Mouse (Mus musculus) intestine, embryonic 14.5 days (tissue): ENCODE measurements around the gene Cyp4f18. TPM values are rescaled to one million over a fixed set of nuclear protein-coding genes. Genes with fewer than 3 reads are reported as not detected.

Source experiments
- polyA plus RNA-seq: library from polyadenylated mRNA; unstranded; fragments of >200 nt; fragmentation: Nextera tagmentation; extraction: Ambion mirVana; gene quantifications from 2 replicates; pipeline ENCODE4 v1.2.1, GENCODE M21; 2014

Gene Cyp4f18
- polyA plus RNA-seq, 1 experiment from 2014 or later, result 1.0 TPM

Other genes starting within 250 kb of the Cyp4f18 start
- 5.8 and 6.9 TPM in 2 replicates for gene Zfp709, start 127.6 kb downstream of the Cyp4f18 start, polyA plus RNA-seq
- gene Zfp882, start 101.0 kb downstream of the Cyp4f18 start, polyA plus RNA-seq, result 4.1 and 6.4 TPM in 2 replicates
- 23.1 and 25.2 TPM in 2 replicates for gene Zfp617, start 101.0 kb downstream of the Cyp4f18 start, polyA plus RNA-seq
- 24.5 and 28.3 TPM in 2 replicates for gene Zfp961, start 58.6 kb downstream of the Cyp4f18 start, polyA plus RNA-seq
- gene Olfr372, start 31.6 kb upstream of the Cyp4f18 start, polyA plus RNA-seq, result not detected in 2 replicates
- 0.11 TPM in 1 of 2 replicates, not detected in the other for gene Olfr373, start 73.6 kb upstream of the Cyp4f18 start, polyA plus RNA-seq
- 0.08 and 0.28 TPM in 2 replicates for gene Olfr374, start 97.4 kb upstream of the Cyp4f18 start, polyA plus RNA-seq
- 558 and 651 TPM in 2 replicates for gene Tpm4, start 125.3 kb upstream of the Cyp4f18 start, polyA plus RNA-seq
- 104 and 105 TPM in 2 replicates for gene Rab8a, start 151.6 kb upstream of the Cyp4f18 start, polyA plus RNA-seq
- gene Hsh2d, start 180.0 kb upstream of the Cyp4f18 start, polyA plus RNA-seq, result 0.81 and 1.1 TPM in 2 replicates
- not detected in 2 replicates for gene Cib3, start 203.2 kb upstream of the Cyp4f18 start, polyA plus RNA-seq
- not detected in 2 replicates for gene Gm11034, start 204.0 kb upstream of the Cyp4f18 start, polyA plus RNA-seq
- 73.3 and 74.3 TPM in 2 replicates for gene Fam32a, start 210.1 kb upstream of the Cyp4f18 start, polyA plus RNA-seq
- gene Ap1m1, start 230.4 kb upstream of the Cyp4f18 start, polyA plus RNA-seq, result 108 and 118 TPM in 2 replicates